Mouse (Mus musculus) cerebellum, adult 2 months (tissue): Measurements from ENCODE around the gene Rpl13a.

Source experiments
- CTCF ChIP-seq: fragments of 200-500 bp; IDR thresholded peaks from 2 replicates; pipeline ENCODE4 v1.5.1; 2011; ENCODE audit warnings: low read depth, mild to moderate bottlenecking, control low read depth, low read length, moderate library complexity, borderline replicate concordance; ENCODE audit not compliant: insufficient read depth
- POLR2A ChIP-seq: fragments of 200-500 bp; IDR thresholded peaks from 2 replicates; pipeline ENCODE4 v1.6.1; 2011; ENCODE audit warnings: low read length, control low read depth, borderline replicate concordance; ENCODE audit not compliant: insufficient read depth

DNA sequence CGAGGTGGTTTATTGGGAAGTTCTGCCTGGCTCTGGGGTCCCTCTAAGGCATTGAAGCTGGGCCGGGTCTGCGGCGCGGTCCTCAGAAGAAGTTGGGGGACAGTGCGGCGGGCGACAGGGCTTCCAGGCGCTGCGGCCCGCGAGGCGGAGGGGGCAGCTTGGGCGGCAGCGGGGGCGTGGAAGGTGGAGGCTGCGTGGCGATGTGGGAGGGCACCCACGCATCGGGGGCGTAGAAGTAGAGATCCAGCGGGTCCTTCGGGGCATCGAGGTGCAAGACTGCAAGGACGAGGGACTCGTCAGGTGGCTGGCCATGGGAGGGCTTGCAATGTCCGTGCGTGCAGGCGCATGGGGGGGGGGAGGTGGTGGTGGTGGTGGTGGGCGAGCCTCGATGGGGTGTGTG, 47.8 kb upstream of the Rpl13a start:
- TF ChIP-seq CTCF (no peak), POLR2A (no peak; the same call in 1 of the 2 replicates)
